Mouse (Mus musculus) layer of hippocampus, postnatal 25 days (tissue): ENCODE results near the gene Rbms1. TPM values are rescaled to one million over a fixed set of nuclear protein-coding genes. Genes with fewer than 3 reads are reported as not detected.

ENCODE experiments used
- DNase-seq, 2 experiments: peaks; one replicate each; pipeline ENCODE4 v3.0.0; 2022; ENCODE audit warnings: mixed read lengths in 2 of 2, low spot score in 1 of 2; ENCODE audit errors: extremely low spot score in 1 of 2
- total RNA-seq, 2 experiments: library from RNA; stranded (reverse); gene quantifications; 2 replicates each; pipeline ENCODE4 v1.2.3; 2021

Gene Rbms1
- total RNA-seq, 2 experiments from 2014 or later = 10.3 to 13.3 TPM

- no peak for DNase-seq
Observed at GRCm38 (mm10) chr2:60920076-60920475, 42.9 kb downstream of the Rbms1 start.

GRCm38 (mm10) chr2:60918401-60918800, 44.6 kb downstream of the Rbms1 start:
- no peak for DNase-seq

GRCm38 (mm10) chr2:60914524-60915280, 48.3 kb downstream of the Rbms1 start:
- DNase-seq = no peak

- no peak for DNase-seq
Observed at GRCm38 (mm10) chr2:60913281-60913680, 49.7 kb downstream of the Rbms1 start.

- no peak for DNase-seq
Observed at GRCm38 (mm10) chr2:60911716-60912115, 51.3 kb downstream of the Rbms1 start.

- DNase-seq = peak; percentile 12 to 16
Observed at GRCm38 (mm10) chr2:60910820-60911219, 52.2 kb downstream of the Rbms1 start.

DNA sequence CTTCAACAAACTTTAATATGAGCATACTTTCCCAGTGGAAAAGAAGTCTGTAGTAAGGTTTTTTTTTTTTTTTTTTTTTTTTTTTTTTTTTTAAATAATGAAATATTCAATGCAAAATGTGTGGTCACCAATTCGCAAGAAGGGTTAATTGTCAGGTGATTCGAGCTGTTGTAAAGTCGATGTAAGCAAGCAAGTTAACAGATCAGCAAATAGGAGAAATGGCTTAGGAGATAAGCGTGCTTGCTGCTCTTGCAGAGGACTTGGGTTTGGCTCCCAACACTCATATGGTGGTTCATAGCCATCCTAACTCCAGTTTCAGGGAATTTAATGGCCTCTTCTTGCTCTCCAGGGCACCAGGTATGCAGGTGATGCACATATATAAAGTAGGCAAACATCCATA, 54.4 kb downstream of the Rbms1 start:
- DNase-seq = no peak

- no peak for DNase-seq
Observed at GRCm38 (mm10) chr2:60908116-60908515, 54.9 kb downstream of the Rbms1 start.

DNA sequence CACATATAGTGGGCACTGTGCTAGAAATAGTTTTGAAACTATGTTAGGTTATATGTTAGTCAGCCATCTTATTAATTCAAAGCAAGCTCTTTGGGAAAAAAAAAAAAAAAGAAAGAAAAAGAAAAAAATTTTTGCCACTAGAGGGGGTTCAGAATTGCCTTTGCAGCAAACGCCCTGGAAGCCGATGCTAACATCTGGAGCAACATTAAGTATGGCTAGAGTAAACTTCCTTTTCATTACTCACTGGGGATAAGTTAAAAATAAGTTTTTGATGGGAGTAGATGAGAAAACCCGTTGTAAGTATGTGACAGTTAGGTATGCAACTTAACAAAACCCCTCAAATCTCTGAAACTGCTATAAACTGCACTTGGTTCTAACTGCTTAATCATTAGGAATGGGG, 57.7 kb downstream of the Rbms1 start:
- DNase-seq = no peak

GRCm38 (mm10) chr2:60904141-60904540, 58.9 kb downstream of the Rbms1 start:
- DNase-seq = no peak

DNA sequence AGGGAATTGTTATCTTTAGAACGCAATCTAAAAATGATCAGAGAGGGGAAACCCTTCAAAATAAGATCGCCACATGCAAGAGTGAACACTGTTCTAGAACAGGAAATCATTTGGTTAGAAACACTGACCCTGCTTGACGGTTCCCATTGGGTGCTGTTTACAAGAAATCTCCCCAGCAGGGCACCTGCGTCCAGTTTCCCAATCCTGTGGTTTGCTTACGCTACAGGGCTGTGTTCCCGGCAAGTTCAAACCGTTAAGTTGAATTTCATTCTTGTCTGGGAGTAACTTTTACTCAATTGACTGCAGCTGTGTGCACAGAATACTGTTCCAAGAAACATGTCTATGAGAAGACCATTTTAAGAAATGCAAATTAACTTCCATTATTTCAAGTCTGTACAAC, 59.5 kb downstream of the Rbms1 start:
- DNase-seq = no peak

DNA sequence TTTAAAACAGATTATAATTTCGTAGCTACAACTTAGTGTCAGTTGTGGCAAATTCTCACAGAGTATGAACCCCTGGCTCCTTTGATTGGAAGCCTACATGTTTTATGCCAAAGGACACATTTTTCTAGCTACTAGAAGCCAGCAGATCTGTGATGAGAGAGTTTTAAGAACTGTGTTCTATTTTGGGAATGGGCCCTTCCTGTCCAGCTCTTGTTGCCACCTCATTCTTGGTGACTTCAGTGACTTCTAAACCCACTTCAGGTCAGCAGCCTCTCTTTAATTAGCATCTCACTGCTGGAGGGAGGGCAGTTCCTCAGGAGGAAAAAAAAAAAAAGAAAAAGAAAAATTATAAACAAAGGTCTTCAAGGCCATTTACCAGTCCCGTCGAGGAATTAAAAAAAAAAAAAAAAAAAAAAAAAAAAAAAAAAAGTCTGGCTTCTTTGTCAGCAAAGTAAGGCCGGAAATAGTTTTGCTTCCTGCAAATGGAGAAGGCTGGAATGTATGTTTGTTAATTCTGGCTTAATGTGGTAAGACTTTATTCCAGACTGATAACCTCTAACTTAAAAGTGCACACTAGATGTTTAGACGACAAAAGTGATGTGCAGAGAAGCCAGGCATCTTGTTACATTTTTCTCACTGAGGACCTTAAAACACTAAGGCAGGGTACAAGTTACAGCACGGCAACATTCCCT, 60.4 kb downstream of the Rbms1 start:
- DNase-seq = no peak

- no peak for DNase-seq
Observed at GRCm38 (mm10) chr2:60901511-60901951, 61.5 kb downstream of the Rbms1 start.

DNA sequence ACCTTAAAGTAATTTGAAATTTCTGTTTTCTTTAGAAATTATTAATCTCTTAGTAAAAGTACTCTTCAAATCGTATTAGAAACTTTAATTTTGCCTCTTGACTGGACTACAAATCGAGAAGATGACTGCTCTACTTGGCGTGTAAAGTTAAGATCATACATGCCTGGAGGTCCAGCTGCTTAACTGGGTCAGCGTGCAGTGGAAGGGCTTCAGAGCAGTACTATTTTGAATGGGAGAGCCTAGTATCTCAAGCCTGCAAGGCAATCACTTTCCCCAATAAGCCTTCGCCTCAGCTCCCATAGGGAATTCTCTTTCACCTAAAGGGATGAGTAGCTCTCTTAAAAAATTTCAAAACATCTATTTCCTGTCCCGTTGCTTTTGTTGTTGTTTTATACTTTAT, 62.0 kb downstream of the Rbms1 start:
- DNase-seq = no peak

DNA sequence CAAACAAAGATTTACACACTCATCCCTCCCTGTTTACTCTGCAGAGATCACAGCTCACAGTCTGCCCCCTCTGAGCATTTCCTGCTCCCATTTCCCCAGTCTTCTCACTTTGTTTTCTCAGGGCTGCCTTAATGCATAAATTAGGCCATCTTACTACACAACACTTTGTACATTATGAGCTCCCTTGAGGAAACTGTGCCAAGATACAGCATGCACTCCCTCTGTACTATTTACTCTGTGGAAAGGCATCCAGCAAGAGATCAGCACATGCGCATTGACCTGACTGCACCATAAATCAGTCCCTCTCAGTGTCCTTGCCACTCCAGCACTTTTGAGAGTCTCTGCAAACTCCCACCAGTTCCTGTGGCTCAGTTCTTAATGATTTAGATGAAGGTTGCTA, 70.0 kb downstream of the Rbms1 start:
- no peak for DNase-seq

DNA sequence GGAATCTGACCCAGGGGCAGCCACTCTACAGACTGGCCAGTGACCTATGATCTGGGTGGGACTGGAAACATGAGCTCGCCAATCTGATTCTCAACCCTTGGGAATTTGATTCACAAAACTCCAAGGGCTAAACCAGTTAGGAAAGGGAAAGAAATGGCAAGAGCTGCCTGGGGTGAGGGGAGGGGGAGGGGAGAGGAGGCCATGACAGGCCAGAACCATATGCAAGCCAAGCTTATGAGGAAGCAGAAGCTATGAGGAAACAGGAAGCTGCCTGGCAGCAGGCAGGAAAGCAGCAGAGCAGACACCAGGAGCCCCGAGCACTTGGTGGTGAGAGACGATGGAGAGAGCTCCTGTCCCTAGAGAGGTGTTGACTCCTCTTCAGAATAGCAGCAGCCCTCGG, 79.1 kb downstream of the Rbms1 start:
- no peak for DNase-seq

GRCm38 (mm10) chr2:60883043-60883365, 80.0 kb downstream of the Rbms1 start:
- DNase-seq = no peak

DNA sequence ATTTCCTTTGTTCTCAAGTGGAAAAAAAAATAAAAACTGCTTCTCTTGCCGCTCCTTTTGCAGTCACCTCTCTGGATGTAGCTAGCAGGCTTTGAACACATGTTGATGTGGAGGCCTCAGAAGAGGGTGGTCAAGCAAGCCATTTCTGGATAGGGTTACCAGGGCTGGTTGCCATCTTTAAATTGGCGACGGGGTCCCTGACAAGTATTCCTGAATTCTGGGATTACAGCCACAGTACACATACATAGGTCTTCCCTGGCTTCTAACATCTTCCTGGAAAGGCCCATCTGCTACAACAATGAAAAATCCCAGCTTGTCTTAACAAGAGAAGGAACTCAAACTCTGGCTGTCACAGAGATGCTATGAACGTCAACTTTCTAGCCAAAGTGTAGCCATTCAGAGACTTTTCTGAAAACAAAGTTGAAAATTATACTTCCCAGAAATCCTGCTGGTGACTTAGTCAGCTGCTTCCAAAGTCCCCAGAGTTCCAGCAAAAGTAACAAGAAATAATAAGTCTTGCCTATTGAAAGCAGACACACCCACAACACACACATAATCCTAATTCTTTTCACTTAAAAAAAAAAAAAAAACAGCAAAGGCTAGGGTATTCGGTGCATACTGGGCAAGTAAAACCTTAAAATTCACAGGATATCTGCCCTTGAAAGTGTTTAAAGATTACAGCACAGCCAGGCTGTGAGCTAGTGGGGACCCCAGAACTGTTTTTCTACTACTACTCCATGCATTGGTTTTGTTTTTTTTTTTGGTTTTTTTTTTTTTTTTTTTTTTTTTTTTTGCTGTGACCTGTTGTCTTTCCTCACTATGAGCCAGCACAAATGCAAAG, 80.6 kb downstream of the Rbms1 start:
- DNase-seq = no peak

DNA sequence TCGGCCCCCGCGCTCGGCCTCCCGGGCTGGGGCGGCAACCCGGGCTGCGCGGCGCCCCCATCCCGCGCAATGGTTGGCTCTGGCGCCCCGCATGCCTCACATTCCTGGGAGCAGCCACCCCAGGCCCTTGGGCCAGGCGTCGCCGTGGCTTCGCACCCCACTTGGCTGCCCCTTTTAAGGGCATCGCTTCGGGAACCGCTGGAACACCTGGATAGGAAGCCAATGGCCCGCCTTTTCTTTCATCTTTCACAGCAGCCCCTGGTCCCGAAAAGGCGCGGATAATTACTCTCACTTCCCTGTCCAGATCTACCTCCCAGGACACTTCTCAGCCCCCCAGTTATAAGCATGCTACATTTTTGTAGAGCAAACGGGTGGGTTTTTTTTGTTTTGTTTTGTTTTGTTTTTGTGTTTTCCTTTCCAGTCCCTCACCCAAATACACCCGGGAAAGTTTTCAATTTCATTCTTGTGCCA, 81.4 kb downstream of the Rbms1 start:
- no peak for DNase-seq

DNA sequence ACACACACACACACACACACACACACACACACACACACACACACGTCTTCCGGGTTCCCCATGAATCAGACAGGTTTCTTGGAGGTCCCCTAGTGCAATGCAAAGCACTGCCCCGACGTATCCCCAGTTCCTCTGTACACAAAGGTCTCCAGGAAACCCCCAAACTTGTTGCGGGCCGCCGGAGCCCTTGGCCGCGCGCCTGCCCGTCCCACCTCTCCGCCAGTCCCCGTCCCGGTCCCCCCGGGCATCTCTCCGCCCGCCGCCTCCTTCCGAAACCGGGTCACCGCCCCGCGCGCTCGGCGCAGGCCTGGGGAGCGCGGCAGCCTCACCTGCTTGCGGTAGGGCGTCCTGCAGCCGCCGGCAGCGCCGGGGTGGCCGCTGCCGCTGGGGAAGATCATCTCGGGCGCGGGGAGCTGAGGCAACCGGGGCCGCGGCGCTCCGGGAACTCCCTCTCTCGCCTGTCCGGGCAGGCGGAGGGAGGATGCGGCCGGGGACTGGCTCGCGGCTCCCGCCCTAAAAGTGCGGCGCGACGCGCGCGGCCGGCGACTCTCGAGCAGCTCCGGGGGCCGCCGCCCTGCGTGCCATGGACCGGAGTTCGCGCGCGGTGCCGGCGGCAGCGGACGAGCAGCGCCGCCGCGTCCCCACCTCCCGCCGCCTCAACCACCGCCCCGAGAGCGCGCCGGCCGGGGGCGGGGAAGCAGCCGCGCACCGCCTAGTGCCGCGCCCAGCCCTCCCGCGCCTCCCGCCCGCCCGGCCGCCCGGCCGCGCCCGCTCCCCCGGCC, 82.0 kb downstream of the Rbms1 start:
- DNase-seq = peak; percentile 11 to 27
